Mouse (Mus musculus) spleen, adult 2 months (tissue): ENCODE data around the gene Btbd1. TPM values are rescaled to one million over a fixed set of nuclear protein-coding genes. Genes with fewer than 3 reads are reported as not detected.

Experiments used
- DNase-seq, 2 experiments: peaks; one replicate each; pipeline versions ENCODE4 v3.0.0 to v3.0.0-alpha.2; 2012 to 2021; ENCODE audit warnings: low spot score in 2 of 2, low read depth in 1 of 2
- H3K27ac ChIP-seq: fragments of 200-500 bp; 2 replicates; pipeline ENCODE4 v1.5.1; 2012; ENCODE audit warnings: low read length, inconsistent platforms; ENCODE audit not compliant: insufficient read depth
- H3K27me3 ChIP-seq: fragments of 200-500 bp; 2 replicates; pipeline ENCODE4 v1.6.1; 2012; ENCODE audit warnings: mild to moderate bottlenecking, moderate library complexity, low read length, inconsistent platforms; ENCODE audit not compliant: control insufficient read depth, insufficient read depth
- H3K36me3 ChIP-seq: fragments of 200-500 bp; 2 replicates; pipeline ENCODE4 v1.6.1; 2012; ENCODE audit warnings: mild to moderate bottlenecking, low read length, inconsistent platforms; ENCODE audit not compliant: control insufficient read depth, insufficient read depth
- H3K4me1 ChIP-seq: fragments of 200-500 bp; 2 replicates; pipeline ENCODE4 v1.6.1; 2011; ENCODE audit warnings: inconsistent platforms; ENCODE audit not compliant: control insufficient read depth, insufficient read depth, insufficient read length
- H3K4me3 ChIP-seq: fragments of 200-500 bp; 2 replicates; pipeline ENCODE4 v1.5.1; 2011; ENCODE audit warnings: mild to moderate bottlenecking, inconsistent platforms; ENCODE audit not compliant: insufficient read depth, insufficient read length; ENCODE audit errors: extremely low read depth
- CTCF ChIP-seq: fragments of 200-500 bp; IDR thresholded peaks from 2 replicates; pipeline ENCODE4 v1.5.1; 2011; ENCODE audit warnings: mild to moderate bottlenecking, inconsistent platforms; ENCODE audit not compliant: insufficient read depth, insufficient read length, insufficient replicate concordance; ENCODE audit errors: extremely low read depth
- POLR2A ChIP-seq: fragments of 200-500 bp; IDR thresholded peaks from 2 replicates; pipeline ENCODE4 v1.6.1; 2011; ENCODE audit warnings: low read depth, low read length, inconsistent platforms
- WGBS: fragments of 180-500 bp; shearing (Covaris S2); methylation state at CpG from one replicate; pipeline ENCODE4 v1.1.7; 2018; 5-methylcytosine and 5-hydroxymethylcytosine counted together
- polyA plus RNA-seq: library from polyadenylated mRNA; depleted of rRNA; stranded (reverse); fragments of >200 nt; gene quantifications from 2 replicates; pipeline ENCODE4 v1.2.3, GENCODE M21; 2012

Btbd1 gene
- polyA plus RNA-seq, 1 experiment: 12.4 TPM

GRCm38 (mm10) chr7:81789095-81789757 is 40.0 kb downstream of the Btbd1 start, which contains the start of gene 3110040N11Rik:
Gene 3110040N11Rik (minus strand): TSS chr7:81789478.
- Histone ChIP-seq H3K36me3 (peaks cover 6% of the 10 kb centered on the region), H3K4me3 (peak within 1 kb of the TSS; percentile 84), H3K27me3 (no peaks in the 10 kb centered on the region), H3K27ac (peak within 1 kb of the TSS; percentile 97), H3K4me1 (no peaks in the 10 kb centered on the region; the same call in 1 of the 2 replicates)
- TF ChIP-seq POLR2A (peak; percentile 96), CTCF (peak; percentile 70; the same call in 1 of the 2 replicates)
- under 1% methylated on average over 38 of the region's 38 CpGs for WGBS
- peak; percentile 79 to 83 for DNase-seq

GRCm38 (mm10) chr7:81788536-81788935 is 40.7 kb downstream of the Btbd1 start:
- DNase-seq: no peak
- Histone ChIP-seq H3K4me1 (no peaks in the 10 kb centered on the region; the same call in 1 of the 2 replicates), H3K27ac (peak overlapping the region; percentile 97), H3K4me3 (peak overlapping the region; percentile 84), H3K36me3 (peaks cover 2% of the 10 kb centered on the region), H3K27me3 (no peaks in the 10 kb centered on the region)
- no peak for TF ChIP-seq CTCF
- TF ChIP-seq POLR2A: no peak
- WGBS: 4% methylated on average over 5 of the region's 5 CpGs

DNA sequence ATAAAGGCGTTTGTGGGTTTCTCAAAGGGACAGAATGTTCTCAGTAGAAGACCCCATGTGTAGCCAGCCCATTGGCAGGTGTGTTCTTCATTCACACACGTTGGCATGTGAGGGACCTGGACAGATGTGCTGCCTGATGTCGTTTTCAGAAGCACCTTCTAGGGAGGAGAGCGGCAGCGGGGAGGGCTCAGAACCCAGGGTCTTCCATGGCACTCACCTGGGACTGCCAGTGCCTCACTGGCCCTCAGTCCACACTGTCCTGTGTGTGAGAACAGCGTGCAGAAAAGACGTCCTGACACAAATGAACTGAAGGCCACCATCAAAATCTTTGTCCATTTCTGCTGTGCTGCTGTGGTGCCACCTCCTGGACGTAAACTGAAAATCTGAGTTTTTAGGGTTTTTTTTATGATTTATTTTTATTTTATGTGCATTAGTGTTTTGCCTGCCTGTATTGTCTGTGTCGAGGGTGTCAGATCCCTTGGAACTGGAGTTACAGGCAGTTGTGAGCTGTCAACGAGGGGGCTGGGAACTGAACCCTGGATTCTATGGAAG is 51.5 kb downstream of the Btbd1 start:
- no peak overlapping the region for H3K27ac ChIP-seq
- no peaks in the 10 kb centered on the region for H3K27me3 ChIP-seq
- no peak for TF ChIP-seq CTCF
- no peak for TF ChIP-seq POLR2A
- no peak for DNase-seq
- peaks cover 23% of the 10 kb centered on the region for H3K36me3 ChIP-seq
- no peak overlapping the region for H3K4me3 ChIP-seq
- WGBS: 73% methylated on average over 10 of the region's 10 CpGs
- no peaks in the 10 kb centered on the region for H3K4me1 ChIP-seq

- no peaks in the 10 kb centered on the region for H3K4me1 ChIP-seq
- H3K27ac ChIP-seq: no peak overlapping the region
- H3K36me3 ChIP-seq: peaks cover 9% of the 10 kb centered on the region
- WGBS: 71% methylated on average over 5 of the region's 5 CpGs
- no peak overlapping the region for H3K4me3 ChIP-seq
- TF ChIP-seq POLR2A (no peak), CTCF (no peak)
- no peak for DNase-seq
- H3K27me3 ChIP-seq: no peaks in the 10 kb centered on the region
These were observed 53.9 kb downstream of the Btbd1 start for GRCm38 (mm10) chr7:81775325-81775724.

GRCm38 (mm10) chr7:81772786-81773539 is 56.3 kb downstream of the Btbd1 start:
- TF ChIP-seq POLR2A (no peak), CTCF (no peak)
- DNase-seq: no peak
- 59% methylated on average over 10 of the region's 10 CpGs for WGBS
- Histone ChIP-seq H3K27ac (no peak overlapping the region), H3K36me3 (peaks cover 4% of the 10 kb centered on the region; the same call in 1 of the 2 replicates), H3K4me1 (no peaks in the 10 kb centered on the region), H3K27me3 (no peaks in the 10 kb centered on the region), H3K4me3 (no peak overlapping the region)

DNA sequence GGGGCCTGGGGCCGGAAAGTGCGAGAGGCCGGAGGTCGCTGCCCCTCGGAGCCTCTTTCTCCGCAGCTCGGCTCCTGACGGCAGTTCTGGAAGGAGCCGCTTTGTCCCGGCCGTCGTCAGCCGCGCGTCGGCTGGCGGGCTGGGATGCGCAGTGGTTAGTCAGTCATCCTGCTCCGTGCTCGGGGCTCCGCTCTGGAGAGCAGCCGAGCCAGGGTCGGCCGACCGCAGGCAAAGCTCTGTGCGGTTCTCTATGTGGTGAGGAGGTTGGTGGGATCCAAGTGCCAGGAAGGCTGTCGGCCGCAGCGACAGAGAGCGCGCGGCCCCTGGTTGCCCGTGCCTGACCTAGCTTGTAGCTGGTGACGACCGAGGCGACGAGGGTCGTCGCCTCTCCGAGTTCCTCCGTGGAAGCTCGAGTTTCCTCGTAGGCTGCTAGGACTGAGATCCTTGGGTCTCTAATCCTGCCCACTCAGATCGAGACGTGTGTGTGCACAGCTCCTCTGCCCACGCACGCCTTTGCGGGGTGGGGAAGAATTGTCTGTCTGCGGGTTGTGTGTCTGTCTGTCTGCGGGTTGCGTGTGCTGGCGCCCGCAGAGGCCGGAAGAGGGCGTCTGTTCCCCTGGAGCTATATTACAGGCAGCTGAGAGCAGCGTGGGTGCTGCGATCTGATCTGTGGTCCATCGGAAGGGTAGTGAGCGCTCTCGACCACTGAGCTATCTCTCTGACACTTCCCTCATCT is 66.0 kb downstream of the Btbd1 start:
- TF ChIP-seq POLR2A: no peak
- 0 out of 2 replicates have a peak, but pooled peaks have one; percentile 17 for TF ChIP-seq CTCF
- Histone ChIP-seq H3K36me3 (no peaks in the 10 kb centered on the region; the same call in 1 of the 2 replicates), H3K4me1 (peaks cover 2% of the 10 kb centered on the region; the same call in 1 of the 2 replicates), H3K4me3 (peak overlapping the region; percentile 75), H3K27ac (peak overlapping the region; percentile 61), H3K27me3 (no peaks in the 10 kb centered on the region)
- WGBS: 4% methylated on average over 60 of the region's 60 CpGs
- DNase-seq: peak; percentile 17 to 25
